Mouse (Mus musculus): Measurements from ENCODE around the gene Gm4981. TPM values are rescaled to one million over a fixed set of nuclear protein-coding genes. Genes with fewer than 3 reads are reported as not detected.

Gm4981 gene
- total RNA-seq, 2 experiments from 2014 or later = not detected

Other genes with a start within 250 kb of the Gm4981 start
- not detected for gene AW822073, start 11.8 kb downstream of the Gm4981 start, total RNA-seq (2021)
- not detected for gene Duxf3, start 4.0 kb downstream of the Gm4981 start, total RNA-seq (2021)
- gene Gcc2, start 18.8 kb upstream of the Gm4981 start, total RNA-seq (2021) = 10 to 100 TPM; 65.6 to 69.0 TPM
- 10 to 100 TPM; 25.1 to 29.1 TPM for gene Lims1, start 86.8 kb upstream of the Gm4981 start, total RNA-seq (2021)
- gene Ranbp2, start 210.2 kb upstream of the Gm4981 start, total RNA-seq (2021) = 10 to 100 TPM; 65.0 to 67.5 TPM